Mouse (Mus musculus) neutrophil, adult 5-6 weeks (primary cell): ENCODE data around the gene B3gat2. TPM values are rescaled to one million over a fixed set of nuclear protein-coding genes. Genes with fewer than 3 reads are reported as not detected.

ENCODE experiments used
- ATAC-seq: fragments of 151-379, 151-347 bp; 2 replicates; pipeline ENCODE4 v1.8.0; 2017; ENCODE audit warnings: mild to moderate bottlenecking, moderate TSS enrichment; ENCODE audit not compliant: insufficient number of reproducible peaks, poor library complexity, low FRiP score, severe bottlenecking; ENCODE audit errors: extremely low read depth
- total RNA-seq: library from RNA; stranded (forward); fragments of 200-1000 nt; gene quantifications from 2 replicates; pipeline ENCODE4 v1.2.3, GENCODE M21; 2017

B3gat2 gene
- total RNA-seq, 1 experiment from 2014 or later = 0.47 TPM

GRCm38 (mm10) chr1:23826887-23827758, 65.6 kb downstream of the B3gat2 start:
- ATAC-seq = peak; percentile 51; the same call in 1 of the 2 replicates

GRCm38 (mm10) chr1:23834246-23834645, 72.7 kb downstream of the B3gat2 start:
- ATAC-seq = no peak

- ATAC-seq = no peak
Observed at GRCm38 (mm10) chr1:23834819-23835218, 73.3 kb downstream of the B3gat2 start.

GRCm38 (mm10) chr1:23836630-23837029, 75.1 kb downstream of the B3gat2 start:
- ATAC-seq = no peak

- ATAC-seq = no peak
Observed at GRCm38 (mm10) chr1:23840924-23841323, 79.4 kb downstream of the B3gat2 start.

- ATAC-seq = no peak
Observed at GRCm38 (mm10) chr1:23842629-23843028, 81.1 kb downstream of the B3gat2 start.

- ATAC-seq = no peak
Observed at GRCm38 (mm10) chr1:23843790-23844189, 82.2 kb downstream of the B3gat2 start.

- no peak for ATAC-seq
Observed at GRCm38 (mm10) chr1:23845007-23845406, 83.5 kb downstream of the B3gat2 start.

GRCm38 (mm10) chr1:23846044-23846680, 84.6 kb downstream of the B3gat2 start:
- ATAC-seq = no peak

GRCm38 (mm10) chr1:23855623-23856022, 94.1 kb downstream of the B3gat2 start:
- no peak for ATAC-seq

- no peak for ATAC-seq
Observed at GRCm38 (mm10) chr1:23860944-23861343, 99.4 kb downstream of the B3gat2 start.

- no peak for ATAC-seq
Observed at GRCm38 (mm10) chr1:23865566-23865965, 104.0 kb downstream of the B3gat2 start.

- ATAC-seq = no peak
Observed at GRCm38 (mm10) chr1:23867350-23867862, 105.9 kb downstream of the B3gat2 start.

GRCm38 (mm10) chr1:23872194-23872593, 110.6 kb downstream of the B3gat2 start:
- no peak for ATAC-seq

- no peak for ATAC-seq
Observed at GRCm38 (mm10) chr1:23882681-23883080, 121.1 kb downstream of the B3gat2 start.

GRCm38 (mm10) chr1:23884087-23884668, 122.6 kb downstream of the B3gat2 start:
- no peak for ATAC-seq

- no peak for ATAC-seq
Observed at GRCm38 (mm10) chr1:23884914-23885313, 123.4 kb downstream of the B3gat2 start.

GRCm38 (mm10) chr1:23892072-23892471, 130.5 kb downstream of the B3gat2 start:
- ATAC-seq = no peak
